Mouse (Mus musculus) MEL (cell line): ENCODE measurements around the gene Ank2.

Experiments
- CTCF ChIP-seq, 3 experiments: IDR thresholded peaks in 2 of 3; conservative IDR thresholded peaks in 1 of 3; 2 replicates each; pipeline ENCODE4 v1.5.1; 2011 to 2012; ENCODE audit warnings: low read length in 3 of 3, low read depth in 2 of 3, mild to moderate bottlenecking in 2 of 3, improper control_type of control experiment in 1 of 3, inconsistent platforms in 1 of 3, mixed read lengths in 1 of 3, moderate library complexity in 1 of 3; ENCODE audit not compliant: control insufficient read depth in 1 of 3, insufficient read depth in 1 of 3, poor library complexity in 1 of 3, severe bottlenecking in 1 of 3
- E2F4 ChIP-seq: IDR thresholded peaks from 2 replicates; pipeline ENCODE4 v1.6.1; 2011; ENCODE audit warnings: low read depth, low read length, improper control_type of control experiment, borderline replicate concordance
- ETS1 ChIP-seq: IDR thresholded peaks from 2 replicates; pipeline ENCODE4 v1.6.1; 2012; ENCODE audit warnings: low read depth, mild to moderate bottlenecking, inconsistent platforms, low read length, improper control_type of control experiment, moderate library complexity
- HCFC1 ChIP-seq: IDR thresholded peaks from 2 replicates; pipeline ENCODE4 v1.6.1; 2012; ENCODE audit warnings: low read depth, mild to moderate bottlenecking, inconsistent platforms, low read length, improper control_type of control experiment, moderate library complexity
- KAT2A ChIP-seq: conservative IDR thresholded peaks from 2 replicates; pipeline ENCODE4 v1.6.1; 2012; ENCODE audit warnings: low read depth, low read length, improper control_type of control experiment, inconsistent platforms
- POLR2A ChIP-seq, 2 experiments: IDR thresholded peaks; 2 replicates each; pipeline ENCODE4 v1.6.1; 2011 to 2012; ENCODE audit warnings: low read length in 2 of 2, mild to moderate bottlenecking in 2 of 2, control low read depth in 1 of 2, improper control_type of control experiment in 1 of 2, low read depth in 1 of 2, moderate library complexity in 1 of 2; ENCODE audit not compliant: control insufficient read depth in 1 of 2, insufficient read depth in 1 of 2, poor library complexity in 1 of 2
- TAL1 ChIP-seq: IDR thresholded peaks from 2 replicates; pipeline ENCODE4 v1.6.1; 2012; ENCODE audit warnings: mild to moderate bottlenecking, inconsistent platforms, low read length, moderate library complexity, mixed read lengths
- ZKSCAN1 ChIP-seq: IDR thresholded peaks from 2 replicates; pipeline ENCODE4 v1.6.1; 2012; ENCODE audit warnings: low read depth, mild to moderate bottlenecking, inconsistent platforms, low read length, improper control_type of control experiment, moderate library complexity

GRCm38 (mm10) chr3:127015175-127015574, 484.0 kb downstream of the Ank2 start:
- TF ChIP-seq TAL1 (no peak), HCFC1 (no peak), POLR2A (IDR thresholded peaks at IDR 0.05; ENCODE audit: control insufficient read depth in 1 of 2, insufficient read depth in 1 of 2, low read depth in 1 of 2, low read length in 2 of 2, poor library complexity in 1 of 2) (no peak), CTCF (IDR thresholded peaks at IDR 0.05 in 2 of 3, conservative IDR thresholded peaks at IDR 0.05 in 1 of 3; ENCODE audit: control insufficient read depth in 1 of 3, insufficient read depth in 1 of 3, low read depth in 2 of 3, low read length in 3 of 3, poor library complexity in 1 of 3, severe bottlenecking in 1 of 3) (no peak), KAT2A (no peak), ZKSCAN1 (no peak), E2F4 (no peak), ETS1 (no peak)
